Mouse (Mus musculus): ENCODE results near the gene Alkbh6. TPM values are rescaled to one million over a fixed set of nuclear protein-coding genes. Genes with fewer than 3 reads are reported as not detected.

The Alkbh6 gene
- polyA plus RNA-seq, 1 experiment from 2014 or later, result 68.8 TPM

DNA sequence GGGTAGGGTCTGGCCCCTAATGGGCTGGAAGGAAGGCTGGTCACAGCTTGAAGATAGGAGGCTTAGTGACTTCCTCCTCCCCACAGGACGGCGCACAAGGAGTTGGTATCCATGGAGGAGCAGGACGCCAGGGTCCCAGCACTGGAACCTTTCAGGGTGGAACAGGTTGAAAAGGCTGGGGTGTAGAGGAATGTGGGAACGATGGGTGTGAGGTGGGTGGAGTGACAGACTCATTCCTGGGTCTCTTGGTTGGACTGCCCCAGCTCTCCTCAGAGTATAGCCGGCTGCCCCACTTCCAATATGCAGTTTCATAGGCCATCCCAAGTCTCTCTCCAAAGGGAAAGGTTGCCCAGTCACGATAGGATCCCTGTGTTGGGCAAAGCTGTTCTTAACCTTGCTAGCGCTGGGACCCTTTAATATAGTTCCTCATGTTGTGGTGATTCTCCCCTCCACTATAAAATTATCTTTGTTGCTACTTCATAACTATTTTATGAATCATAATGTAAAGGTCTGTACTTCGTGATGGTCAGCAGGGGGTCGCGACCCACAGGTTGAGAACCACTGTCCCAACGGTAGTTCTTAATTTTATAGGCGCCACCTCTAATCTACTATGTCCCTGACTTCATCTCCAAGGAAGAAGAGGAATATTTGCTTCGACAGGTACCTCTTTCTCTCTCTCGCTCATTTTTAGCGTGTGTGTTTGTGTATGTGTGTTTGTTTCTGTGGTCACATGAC is 1.0 kb downstream of the Alkbh6 start:
- peaks cover 20% of the 10 kb centered on the region for H3K4me1 ChIP-seq (ENCODE audit: control insufficient read depth, insufficient read depth, low read length)
- 0 out of 2 replicates have a peak overlapping the region, but pooled peaks have one; percentile 6 for H3K27ac ChIP-seq (ENCODE audit: low read length)
- H3K27me3 ChIP-seq (replicated peaks; ENCODE audit: control insufficient read depth, insufficient read depth, low read length), result no peaks in the 10 kb centered on the region
- peak overlapping the region; percentile 67 for H3K4me3 ChIP-seq (ENCODE audit: low read length)
- WGBS, result 58% methylated on average over 15 of the region's 15 CpGs
- ATAC-seq, result no peak
- H3K36me3 ChIP-seq (ENCODE audit: control insufficient read depth, insufficient read depth, low read length), result no peaks in the 10 kb centered on the region
- peak overlapping the region; percentile 69 for H3K9ac ChIP-seq (ENCODE audit: low read depth, low read length)
- H3K9me3 ChIP-seq (ENCODE audit: control insufficient read depth, low read length), result no peaks in the 10 kb centered on the region
- peak overlapping the region; percentile 80 for H3K4me2 ChIP-seq (ENCODE audit: low read depth, low read length)

DNA sequence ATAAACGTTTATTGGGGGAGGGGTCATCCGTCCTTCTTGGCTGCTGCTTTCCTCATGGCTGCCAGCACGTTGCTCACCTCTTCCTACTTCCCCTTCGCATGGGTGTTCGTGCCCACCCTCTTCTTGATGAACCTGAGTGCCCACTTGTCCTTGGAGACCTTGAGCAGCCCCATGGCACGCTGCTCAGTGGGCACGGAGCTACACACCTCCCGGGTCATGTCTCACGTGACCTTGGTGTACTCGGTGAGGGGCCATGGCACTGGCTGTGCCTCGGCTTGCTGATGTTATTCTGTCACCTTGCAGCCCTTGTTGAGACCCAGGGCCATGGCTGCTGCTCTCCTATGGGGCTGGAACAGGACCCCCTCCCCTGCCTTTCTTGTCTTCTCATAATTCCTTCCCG is 1.6 kb downstream of the Alkbh6 start:
- Histone ChIP-seq H3K4me1 (ENCODE audit: control insufficient read depth, insufficient read depth, low read length) (peaks cover 20% of the 10 kb centered on the region), H3K27me3 (replicated peaks; ENCODE audit: control insufficient read depth, insufficient read depth, low read length) (no peaks in the 10 kb centered on the region), H3K9ac (ENCODE audit: low read depth, low read length) (no peak overlapping the region), H3K36me3 (ENCODE audit: control insufficient read depth, insufficient read depth, low read length) (no peaks in the 10 kb centered on the region), H3K4me3 (ENCODE audit: low read length) (no peak overlapping the region), H3K27ac (ENCODE audit: low read length) (no peak overlapping the region), H3K4me2 (ENCODE audit: low read depth, low read length) (no peak overlapping the region), H3K9me3 (ENCODE audit: control insufficient read depth, low read length) (no peaks in the 10 kb centered on the region)
- 81% methylated on average over 12 of the region's 12 CpGs for WGBS
- ATAC-seq, result no peak

GRCm38 (mm10) chr7:30313666-30314320 is 5.3 kb downstream of the Alkbh6 start:
- no peak overlapping the region for H3K4me2 ChIP-seq (ENCODE audit: low read depth, low read length)
- peaks cover 17% of the 10 kb centered on the region for H3K4me1 ChIP-seq (ENCODE audit: control insufficient read depth, insufficient read depth, low read length)
- no peak overlapping the region for H3K9ac ChIP-seq (ENCODE audit: low read depth, low read length)
- WGBS, result 47% methylated on average over 27 of the region's 27 CpGs
- H3K9me3 ChIP-seq (ENCODE audit: control insufficient read depth, low read length), result no peaks in the 10 kb centered on the region
- ATAC-seq, result no peak
- H3K4me3 ChIP-seq (ENCODE audit: low read length), result no peak overlapping the region
- H3K27ac ChIP-seq (ENCODE audit: low read length), result no peak overlapping the region
- H3K36me3 ChIP-seq (ENCODE audit: control insufficient read depth, insufficient read depth, low read length), result no peaks in the 10 kb centered on the region
- no peaks in the 10 kb centered on the region for H3K27me3 ChIP-seq (replicated peaks; ENCODE audit: control insufficient read depth, insufficient read depth, low read length)

DNA sequence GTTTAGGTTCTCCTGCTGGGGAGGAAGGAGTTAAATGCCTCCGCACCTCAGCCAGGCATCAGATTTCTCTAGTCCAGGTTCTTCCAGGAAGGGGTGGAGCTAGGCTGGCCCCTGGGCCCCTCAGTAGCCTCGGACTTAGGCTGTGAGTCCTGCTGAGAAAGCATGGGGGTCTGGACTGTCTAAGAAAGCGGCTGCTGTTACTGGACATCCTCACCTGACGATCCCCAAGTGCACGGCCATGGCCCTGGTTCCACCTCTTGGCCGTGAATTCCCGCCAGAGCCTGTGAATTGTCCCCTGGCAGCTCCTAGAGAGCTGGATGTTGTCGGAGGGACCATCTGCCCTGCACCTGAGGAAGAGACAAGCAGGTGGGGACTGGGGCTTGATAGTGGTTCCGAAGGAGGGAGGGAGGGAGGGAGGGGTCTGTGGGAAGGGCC is 6.2 kb downstream of the Alkbh6 start, which contains the start of gene Syne4:
Syne4 (plus strand) TSS at position 87 of the 435 bp plus-strand sequence.
- Histone ChIP-seq H3K4me1 (ENCODE audit: control insufficient read depth, insufficient read depth, low read length) (peaks cover 11% of the 10 kb centered on the region), H3K4me3 (ENCODE audit: low read length) (peak within 1 kb of the TSS; percentile 53), H3K9ac (ENCODE audit: low read depth, low read length) (peak within 1 kb of the TSS; percentile 60), H3K27me3 (replicated peaks; ENCODE audit: control insufficient read depth, insufficient read depth, low read length) (no peaks in the 10 kb centered on the region), H3K36me3 (ENCODE audit: control insufficient read depth, insufficient read depth, low read length) (no peaks in the 10 kb centered on the region), H3K27ac (ENCODE audit: low read length) (peak within 1 kb of the TSS; percentile 1; the same call in 1 of the 2 replicates), H3K4me2 (ENCODE audit: low read depth, low read length) (peak within 1 kb of the TSS; percentile 57), H3K9me3 (ENCODE audit: control insufficient read depth, low read length) (no peaks in the 10 kb centered on the region)
- ATAC-seq, result peak; percentile 88
- 3% methylated on average over 9 of the region's 9 CpGs for WGBS

DNA sequence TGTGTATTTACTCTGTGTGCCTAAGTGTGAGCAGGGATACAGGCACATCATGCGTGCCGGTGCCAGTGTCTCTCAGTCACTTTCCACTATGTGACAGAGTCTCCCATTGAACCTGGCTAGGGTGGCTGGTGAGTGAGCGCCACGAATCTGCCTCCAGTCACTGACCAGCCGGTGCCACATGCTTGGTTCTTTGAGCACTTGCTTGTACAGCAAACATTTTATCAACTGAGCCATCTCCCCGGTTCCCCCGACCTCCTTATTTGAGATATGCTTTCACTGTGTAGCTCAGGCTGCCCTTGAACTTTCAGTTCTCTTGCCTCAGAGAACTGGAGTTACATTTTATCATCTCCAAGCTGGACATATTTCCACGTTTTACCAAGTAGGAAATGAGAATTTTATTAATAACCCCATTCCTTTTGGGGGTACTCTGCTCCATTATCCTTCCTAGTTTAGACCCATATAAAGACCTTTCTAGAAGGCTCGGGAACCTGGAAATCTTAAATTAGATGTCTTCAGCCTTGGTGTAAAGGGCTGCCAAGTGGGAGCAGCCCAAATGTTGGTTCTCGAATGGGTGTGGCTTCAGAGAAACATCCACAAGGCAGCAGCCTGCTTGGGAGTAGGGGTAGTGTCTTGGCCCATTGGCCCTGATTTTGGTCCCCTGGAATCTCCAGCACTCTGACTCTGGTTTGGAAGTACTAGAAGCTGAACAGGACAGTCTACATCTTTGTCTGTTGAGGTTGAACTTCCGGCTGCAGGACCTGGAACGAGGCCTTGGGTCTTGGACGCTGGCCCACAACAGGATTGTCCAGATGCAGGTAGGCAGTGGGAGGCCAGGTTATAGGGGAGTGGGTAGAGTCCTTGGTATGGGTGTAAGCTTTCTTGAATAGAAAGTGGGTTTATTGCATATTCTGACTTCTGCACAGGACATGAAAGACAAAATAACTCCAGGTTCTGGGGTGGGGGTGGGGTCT is 7.3 kb downstream of the Alkbh6 start:
- Histone ChIP-seq H3K4me1 (ENCODE audit: control insufficient read depth, insufficient read depth, low read length) (peaks cover 8% of the 10 kb centered on the region; the same call in 1 of the 2 replicates), H3K4me2 (ENCODE audit: low read depth, low read length) (peak overlapping the region; percentile 57), H3K9ac (ENCODE audit: low read depth, low read length) (peak overlapping the region; percentile 60), H3K4me3 (ENCODE audit: low read length) (peak overlapping the region; percentile 53), H3K27ac (ENCODE audit: low read length) (no peak overlapping the region), H3K27me3 (replicated peaks; ENCODE audit: control insufficient read depth, insufficient read depth, low read length) (no peaks in the 10 kb centered on the region), H3K36me3 (ENCODE audit: control insufficient read depth, insufficient read depth, low read length) (no peaks in the 10 kb centered on the region), H3K9me3 (ENCODE audit: control insufficient read depth, low read length) (no peaks in the 10 kb centered on the region)
- ATAC-seq, result no peak
- WGBS, result 65% methylated on average over 13 of the region's 13 CpGs

DNA sequence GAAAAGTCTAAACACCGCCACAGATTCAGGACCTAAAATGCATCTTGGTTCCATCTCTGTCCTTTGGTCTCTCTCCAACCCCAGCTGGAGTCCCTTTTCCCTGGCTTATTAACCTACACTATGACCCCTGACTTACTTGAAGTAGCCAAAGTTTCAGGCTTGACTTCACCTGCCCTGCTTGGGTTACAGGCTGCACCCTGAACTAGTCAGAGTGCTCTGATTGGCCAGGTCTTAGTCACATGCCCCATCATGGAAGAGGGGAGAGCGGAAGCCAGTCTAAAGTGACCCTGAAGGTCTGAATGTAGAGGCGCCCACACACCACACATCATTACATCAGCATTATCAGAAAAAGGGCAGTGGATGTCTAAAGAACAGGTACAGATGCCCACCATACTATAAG is 9.6 kb downstream of the Alkbh6 start:
- H3K4me1 ChIP-seq (ENCODE audit: control insufficient read depth, insufficient read depth, low read length), result peaks cover 12% of the 10 kb centered on the region

GRCm38 (mm10) chr7:30320946-30321345 is 12.4 kb downstream of the Alkbh6 start:
- Histone ChIP-seq H3K4me3 (ENCODE audit: low read length) (peak overlapping the region; percentile 68; the same call in 1 of the 2 replicates), H3K9ac (ENCODE audit: low read depth, low read length) (peak overlapping the region; percentile 32; the same call in 1 of the 2 replicates), H3K9me3 (ENCODE audit: control insufficient read depth, low read length) (0 out of 2 replicates have a peak, but pooled peaks cover 3% of the 10 kb centered on the region), H3K27me3 (replicated peaks; ENCODE audit: control insufficient read depth, insufficient read depth, low read length) (no peaks in the 10 kb centered on the region), H3K4me1 (ENCODE audit: control insufficient read depth, insufficient read depth, low read length) (peaks cover 4% of the 10 kb centered on the region), H3K27ac (ENCODE audit: low read length) (no peak overlapping the region), H3K36me3 (ENCODE audit: control insufficient read depth, insufficient read depth, low read length) (no peaks in the 10 kb centered on the region), H3K4me2 (ENCODE audit: low read depth, low read length) (peak overlapping the region; percentile 68)
- ATAC-seq, result no peak
- 69% methylated on average over 2 of the region's 2 CpGs for WGBS

More for the DNA sequence above, 9.6 kb downstream of the Alkbh6 start:
- 95% methylated on average over 3 of the region's 3 CpGs for WGBS
- Histone ChIP-seq H3K4me3 (ENCODE audit: low read length) (no peak overlapping the region), H3K4me2 (ENCODE audit: low read depth, low read length) (no peak overlapping the region), H3K27ac (ENCODE audit: low read length) (no peak overlapping the region), H3K36me3 (ENCODE audit: control insufficient read depth, insufficient read depth, low read length) (no peaks in the 10 kb centered on the region), H3K9ac (ENCODE audit: low read depth, low read length) (no peak overlapping the region), H3K9me3 (ENCODE audit: control insufficient read depth, low read length) (no peaks in the 10 kb centered on the region), H3K27me3 (replicated peaks; ENCODE audit: control insufficient read depth, insufficient read depth, low read length) (no peaks in the 10 kb centered on the region)
- ATAC-seq, result no peak

GRCm38 (mm10) chr7:30321539-30322284 is 13.2 kb downstream of the Alkbh6 start, which contains the start of gene E130208F15Rik:
TSS of gene E130208F15Rik (plus strand) at chr7:30321740.
- ATAC-seq, result peak; percentile 67
- WGBS, result under 1% methylated on average over 63 of the region's 63 CpGs

More at GRCm38 (mm10) chr7:30321539-30322284, 13.2 kb downstream of the Alkbh6 start, which contains the start of gene E130208F15Rik:
- no peaks in the 10 kb centered on the region for H3K27me3 ChIP-seq (replicated peaks; ENCODE audit: control insufficient read depth, insufficient read depth, low read length)
- H3K4me1 ChIP-seq (ENCODE audit: control insufficient read depth, insufficient read depth, low read length), result peaks cover 4% of the 10 kb centered on the region
- H3K27ac ChIP-seq (ENCODE audit: low read length), result peak within 1 kb of the TSS; percentile 89
- peak within 1 kb of the TSS; percentile 68 for H3K4me2 ChIP-seq (ENCODE audit: low read depth, low read length)
- peak within 1 kb of the TSS; percentile 79 for H3K9ac ChIP-seq (ENCODE audit: low read depth, low read length)
- H3K36me3 ChIP-seq (ENCODE audit: control insufficient read depth, insufficient read depth, low read length), result no peaks in the 10 kb centered on the region
- 0 out of 2 replicates have a peak, but pooled peaks cover 3% of the 10 kb centered on the region for H3K9me3 ChIP-seq (ENCODE audit: control insufficient read depth, low read length)
- H3K4me3 ChIP-seq (ENCODE audit: low read length), result peak within 1 kb of the TSS; percentile 68
